Mouse (Mus musculus) lung, postnatal 25 days (tissue): ENCODE data around the gene Actbl2.

ENCODE experiments used
- DNase-seq: peaks from one replicate; pipeline ENCODE4 v3.0.0; 2022; ENCODE audit warnings: low spot score

The Actbl2 gene

DNA sequence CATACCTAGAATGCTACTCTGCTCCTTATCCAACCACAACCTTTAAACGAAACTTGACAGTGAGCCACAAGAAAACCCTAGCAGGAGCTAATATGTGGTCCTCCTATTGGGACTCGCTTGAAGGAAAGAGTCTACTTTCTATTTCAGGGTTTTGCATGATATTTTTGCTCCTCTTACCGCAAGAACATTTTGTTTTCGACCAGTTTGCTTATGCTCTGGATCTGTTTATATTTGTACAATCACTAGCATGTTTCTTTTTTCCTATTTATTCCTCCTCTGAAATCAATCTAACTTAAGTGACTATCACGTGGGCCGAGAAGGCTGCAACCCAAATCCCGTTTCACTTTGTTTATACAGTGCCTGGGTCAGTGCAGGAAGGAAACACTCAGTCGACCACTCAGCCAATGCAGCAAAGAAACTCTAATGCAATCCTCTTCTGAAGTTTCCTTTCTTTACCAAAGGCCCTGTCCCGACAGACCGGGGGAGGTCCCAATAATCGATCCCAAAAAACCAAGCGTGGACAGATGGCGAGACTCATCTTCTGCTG lies 15.0 kb downstream of the Actbl2 start:
- peak; percentile 39 for DNase-seq

DNA sequence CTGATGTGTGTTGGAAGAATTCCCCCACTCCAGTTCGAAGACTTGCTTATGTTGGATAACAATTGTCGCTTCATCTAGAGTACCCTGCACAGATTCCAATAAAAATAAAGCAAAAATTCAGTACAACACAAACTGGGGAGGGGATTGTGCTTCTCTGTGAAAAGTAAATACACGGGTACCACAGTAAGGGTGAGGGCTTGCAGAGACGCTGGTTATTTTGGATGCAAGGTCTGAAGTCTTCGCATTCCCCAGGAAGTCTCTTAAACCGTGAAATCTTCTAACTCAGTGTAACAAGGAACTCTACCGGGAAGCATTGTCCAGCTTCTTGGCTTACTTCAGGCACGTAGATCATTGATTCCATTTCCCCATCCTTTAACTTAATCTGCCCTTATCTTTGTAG lies 17.1 kb downstream of the Actbl2 start:
- DNase-seq: no peak

DNA sequence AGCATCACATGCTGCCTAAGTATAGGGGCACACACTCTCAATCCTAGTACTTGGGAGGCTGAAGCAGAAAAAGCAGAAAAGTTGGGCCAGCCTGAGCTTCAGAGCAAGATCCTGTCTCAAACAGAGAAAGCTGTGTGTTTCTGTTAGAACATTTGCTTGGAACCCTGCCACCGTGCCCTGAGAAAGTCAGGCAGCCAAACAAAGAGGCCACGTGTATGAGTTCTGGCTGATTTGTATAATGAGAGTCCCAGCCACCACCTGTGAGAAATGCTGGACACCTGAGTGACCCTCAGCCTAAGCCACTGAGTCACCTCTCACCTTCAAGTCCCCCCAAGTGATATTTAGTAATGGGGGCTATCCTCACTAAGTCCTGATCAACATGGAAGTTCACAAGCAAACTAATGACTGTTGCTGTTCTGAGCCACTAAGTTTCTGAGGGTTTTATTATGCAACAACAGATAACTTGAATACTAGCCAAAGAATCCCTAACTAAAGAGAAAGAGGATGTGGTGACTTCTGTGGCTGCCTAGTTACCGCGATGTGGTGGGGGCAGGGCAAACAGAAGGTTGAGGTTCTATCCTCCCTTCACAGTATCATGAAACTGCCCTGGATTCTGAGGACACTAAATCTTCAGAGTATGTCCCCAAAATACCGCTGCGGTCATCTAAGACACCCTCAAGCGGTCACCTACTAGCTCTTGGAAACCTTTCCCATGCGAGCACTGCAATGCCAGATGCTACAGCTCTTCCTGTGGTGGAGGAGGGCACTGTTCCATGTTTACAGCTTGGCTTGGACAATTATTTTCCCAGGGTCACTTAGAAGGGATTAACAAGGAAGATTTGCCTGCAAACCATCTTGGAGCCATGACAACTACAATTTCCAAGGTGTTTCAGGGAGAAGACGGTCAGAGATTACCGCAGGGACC lies 31.9 kb downstream of the Actbl2 start:
- DNase-seq: peak; percentile 36

GRCm38 (mm10) chr13:111291161-111291957 lies 36.5 kb downstream of the Actbl2 start:
- no peak for DNase-seq

DNA sequence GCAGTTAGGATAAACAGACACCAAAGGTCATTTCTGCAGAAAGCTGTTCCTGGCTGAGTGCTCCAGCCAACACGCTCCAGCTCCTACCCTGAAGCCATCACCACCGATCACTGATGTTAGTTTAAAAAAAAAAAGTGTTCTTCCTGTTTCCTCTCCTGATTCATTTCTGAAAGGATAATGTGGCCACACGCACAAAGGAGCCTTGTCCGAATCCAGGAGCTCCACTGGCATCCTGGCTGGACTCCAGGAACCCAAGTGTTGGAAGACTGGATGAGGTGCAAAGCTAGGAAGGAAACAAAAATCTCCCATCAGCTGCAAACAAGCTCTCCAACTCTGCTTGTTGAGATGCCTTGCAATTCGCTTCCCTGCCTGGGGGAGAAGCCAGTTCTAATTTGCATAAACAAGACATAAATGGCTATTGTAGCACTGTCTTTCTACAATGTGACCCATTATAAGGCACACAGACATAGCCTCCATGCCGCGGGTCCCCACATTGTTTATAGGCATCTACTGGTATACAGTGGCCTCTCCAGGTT lies 37.2 kb downstream of the Actbl2 start:
- DNase-seq: peak; percentile 38

- DNase-seq: no peak
Measured at GRCm38 (mm10) chr13:111293478-111293877, 38.7 kb downstream of the Actbl2 start.

DNA sequence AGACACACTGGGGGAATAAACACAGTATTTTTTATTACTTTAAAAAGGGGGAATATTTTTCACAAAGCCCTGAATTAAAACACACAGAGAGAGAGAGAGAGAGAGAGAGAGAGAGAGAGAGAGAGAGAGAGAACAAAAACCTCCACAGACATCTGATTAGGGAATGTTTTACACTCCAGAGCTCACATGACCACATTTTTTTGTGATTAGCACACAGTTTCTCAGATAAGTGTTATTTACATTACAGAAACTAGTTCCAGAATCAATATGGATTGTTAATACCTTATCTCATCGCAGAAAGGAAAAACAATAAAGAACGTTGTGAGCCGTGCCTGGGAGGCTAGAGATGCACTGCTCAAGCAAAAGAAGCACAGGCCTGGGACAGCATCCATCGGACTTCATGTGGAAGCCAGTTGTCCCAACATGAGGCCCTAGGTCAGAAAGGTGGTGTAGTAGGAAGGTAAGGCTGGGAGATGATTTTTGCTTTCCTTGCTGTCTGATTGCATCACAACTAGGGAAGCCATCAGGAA lies 40.2 kb downstream of the Actbl2 start:
- DNase-seq: no peak

- no peak for DNase-seq
Measured at GRCm38 (mm10) chr13:111296029-111296428, 41.2 kb downstream of the Actbl2 start.

DNA sequence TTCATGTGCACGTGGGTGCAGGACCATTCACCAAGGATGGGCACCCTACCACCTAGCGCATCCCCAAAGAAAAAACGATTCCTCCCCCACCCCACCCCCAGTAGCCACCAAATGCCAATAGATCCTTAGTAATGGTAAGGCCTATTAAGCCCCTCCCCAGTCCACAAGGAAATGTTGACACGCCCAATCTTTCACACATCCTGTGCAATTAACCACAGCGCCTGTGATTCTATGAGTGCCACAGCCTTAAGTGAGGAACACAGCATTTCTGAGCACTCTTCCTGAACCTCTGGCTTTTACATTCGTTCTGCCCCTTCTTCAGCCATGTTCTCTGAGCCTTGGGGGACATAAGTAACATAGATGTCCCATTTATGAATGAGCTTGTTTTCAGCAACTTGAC lies 42.8 kb downstream of the Actbl2 start:
- DNase-seq: no peak

DNA sequence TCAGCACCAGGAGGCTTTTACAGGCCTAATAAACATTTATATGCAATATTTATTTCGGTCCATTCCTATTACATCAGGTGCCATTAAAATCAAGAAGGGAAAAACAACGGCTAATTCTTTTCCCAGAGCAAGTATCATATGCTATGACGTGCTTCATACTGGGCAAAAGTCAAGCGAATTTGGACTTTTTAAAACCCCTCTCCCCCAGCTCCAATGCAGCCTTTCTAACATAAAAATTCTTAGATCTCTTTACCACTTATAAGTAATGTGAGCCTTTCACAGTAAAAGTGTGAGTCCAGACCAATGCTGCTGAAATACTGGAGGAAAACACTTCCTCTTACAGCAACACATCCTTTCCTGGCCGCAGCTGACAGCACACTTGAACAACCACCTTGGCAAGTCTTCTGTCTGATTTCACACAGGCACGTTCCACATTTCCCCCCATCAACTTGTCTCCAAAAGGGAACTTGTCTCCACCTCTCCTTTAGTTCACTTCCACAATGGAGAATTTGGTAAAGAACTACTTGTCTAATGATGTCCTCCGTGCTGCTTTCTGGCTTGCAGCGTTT lies 44.4 kb downstream of the Actbl2 start:
- DNase-seq: no peak

GRCm38 (mm10) chr13:111300846-111301245 lies 46.0 kb downstream of the Actbl2 start:
- DNase-seq: no peak

DNA sequence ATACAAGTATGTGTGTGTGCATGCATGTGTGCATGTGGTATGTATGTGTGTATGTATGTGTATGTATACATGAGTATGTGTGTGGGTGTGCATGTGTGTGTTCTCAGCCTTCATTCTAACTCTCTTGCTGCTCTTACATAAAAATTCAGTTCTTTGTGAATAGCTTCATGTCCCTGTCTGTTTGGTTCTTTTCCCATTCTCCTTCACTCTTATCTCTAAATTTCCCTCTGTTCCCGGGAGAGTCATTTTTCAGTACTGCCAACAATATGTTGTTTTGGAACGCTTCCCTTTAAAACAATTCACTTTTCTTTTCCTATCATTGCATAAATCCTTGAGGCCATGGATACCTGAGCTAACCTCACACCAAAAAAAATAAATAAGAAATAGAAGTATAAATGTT lies 46.6 kb downstream of the Actbl2 start:
- DNase-seq: no peak

DNA sequence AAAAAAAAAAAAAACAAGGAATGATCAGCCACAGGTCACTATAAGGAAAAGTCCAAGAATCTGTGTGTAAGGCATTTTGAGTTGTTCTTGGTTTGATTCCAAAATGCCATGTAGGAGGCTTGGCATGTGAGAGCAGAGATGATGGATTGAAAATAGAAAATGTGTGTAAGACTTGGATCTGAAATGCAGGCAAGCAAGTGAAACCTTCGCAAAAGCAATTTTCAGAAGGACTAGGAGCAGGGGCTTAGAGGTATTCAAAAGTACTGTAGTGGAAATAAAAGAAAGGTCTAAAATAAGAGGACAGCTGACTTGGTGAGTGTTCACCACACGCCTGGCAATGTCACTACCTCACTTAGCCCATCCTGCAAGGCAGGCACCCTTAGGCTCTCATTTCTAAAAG lies 49.4 kb downstream of the Actbl2 start:
- DNase-seq: no peak

- DNase-seq: no peak
Measured at GRCm38 (mm10) chr13:111304736-111305135, 49.9 kb downstream of the Actbl2 start.
